ENCODE assay signal across 12 mouse cellular contexts in the genomic region with DNA sequence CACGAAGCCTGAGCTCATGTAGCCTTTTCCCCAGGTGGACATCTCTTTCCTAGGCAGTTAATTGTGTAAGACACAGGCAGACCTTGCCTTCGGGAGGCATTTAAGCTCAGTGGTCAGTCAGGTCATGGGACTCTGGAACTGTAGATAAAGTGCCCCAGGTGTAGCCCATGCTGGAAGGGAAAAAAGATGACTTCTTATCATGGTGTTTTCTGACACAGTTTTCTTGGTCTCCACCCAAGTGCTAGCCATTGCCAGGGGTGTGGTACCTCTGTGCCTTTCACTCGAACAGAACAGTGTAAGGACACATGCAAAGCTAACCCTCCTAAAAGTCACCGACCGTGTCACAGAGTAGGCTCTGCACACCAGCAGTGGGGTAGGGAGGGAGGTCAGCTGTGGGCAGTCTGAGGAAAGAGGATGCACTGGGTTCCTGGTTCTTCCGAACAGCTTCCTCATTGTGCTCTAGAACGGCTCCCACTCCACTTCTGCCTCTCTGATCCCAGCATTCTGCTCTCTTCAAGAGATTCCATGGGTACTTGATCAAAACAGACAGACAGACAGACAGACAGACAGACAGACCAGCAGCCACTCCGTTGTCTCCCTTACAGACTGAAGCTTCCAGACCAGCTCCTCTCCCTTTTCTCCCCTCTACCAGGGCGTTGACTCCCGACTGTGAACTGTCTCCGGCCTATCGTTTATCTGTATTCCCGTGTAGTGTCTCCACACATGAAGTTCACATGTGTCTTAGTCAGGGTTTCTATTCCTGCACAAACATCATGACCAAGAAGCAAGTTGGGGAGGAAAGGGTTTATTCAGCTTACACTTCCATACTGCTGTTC. TPM values are rescaled to one million over a fixed set of nuclear protein-coding genes. Genes with fewer than 3 reads are reported as not detected.
DNase-seq lines count a peak whose midpoint lies in the region; ATAC-seq and TF ChIP-seq lines count a peak whose summit lies in the region.
"Had no signal": no experiment of that assay in that cellular context is flagged by ENCODE, and none has a peak within 500 bp of the region (broad histone marks: within the 10 kb centered on the region; RNA-seq: fewer than 3 reads in every experiment).

No protein-coding gene starts in this region.

- no peak for ATAC-seq in heart, embryonic 13.5 days (ENCODE audit: extremely low read depth, insufficient number of reproducible peaks, low FRiP score, low TSS enrichment)
- peak; percentile 19 for ATAC-seq in megakaryocyte-erythroid progenitor cell, adult 5-6 weeks (replicated peaks; ENCODE audit: low FRiP score, low TSS enrichment, poor library complexity, severe bottlenecking)
- ATAC-seq in neural tube, embryonic 15.5 days (ENCODE audit: low FRiP score), result no peak
- no peak for ATAC-seq in activated CD4-positive, CD25-positive, alpha-beta regulatory T cell, adult 4 months
- ATAC-seq: hindbrain, embryonic 16.5 days had no signal

- H3K4me1 ChIP-seq in heart, embryonic 13.5 days, result peaks cover 39% of the 10 kb centered on the region
- H3K4me1 ChIP-seq in bone marrow macrophage, adult 2 months (ENCODE audit: control insufficient read depth, insufficient read depth, low read length), result peaks cover 31% of the 10 kb centered on the region
- peaks cover 12% of the 10 kb centered on the region for H3K4me1 ChIP-seq in liver, adult 2 months (ENCODE audit: control insufficient read depth, insufficient read depth, low read length)
- peaks cover 21% of the 10 kb centered on the region for H3K4me1 ChIP-seq in neural tube, embryonic 15.5 days
- peaks cover 10% of the 10 kb centered on the region for H3K4me1 ChIP-seq in cerebellum, adult 2 months (ENCODE audit: control insufficient read depth, insufficient read depth, low read length)

- peak overlapping the region; percentile 78 for H3K4me2 ChIP-seq in heart, embryonic 13.5 days
- H3K4me2 ChIP-seq in neural tube, embryonic 15.5 days, result no peak overlapping the region

- no peaks in the 10 kb centered on the region for H3K9me3 ChIP-seq in heart, embryonic 13.5 days
- no peaks in the 10 kb centered on the region for H3K9me3 ChIP-seq in neural tube, embryonic 15.5 days (replicated peaks)

- DNase-seq in heart, postnatal 4 days, result no peak
- peak; percentile 25 for DNase-seq in liver, adult 2 months (ENCODE audit: extremely low read depth, low read depth, low spot score)
- no peak for DNase-seq in cerebellum, adult 2 months
- DNase-seq: kidney, adult 9 months; right cerebral cortex, postnatal 14 days; thymus, postnatal 25 days had no signal

- no peak for TF ChIP-seq CTCF in bone marrow macrophage, adult 2 months (IDR thresholded peaks at IDR 0.05; ENCODE audit: low read depth, low read length)
- TF ChIP-seq CTCF in liver, adult 2 months (IDR thresholded peaks at IDR 0.05; ENCODE audit: low read depth, low read length), result no peak
- TF ChIP-seq CTCF in cerebellum, adult 2 months (IDR thresholded peaks at IDR 0.05; ENCODE audit: borderline replicate concordance, insufficient read depth, low read depth, low read length), result no peak

- WGBS in heart, embryonic 13.5 days, result 80% methylated on average over 13 of the region's 13 CpGs
- WGBS in liver, adult 2 months, result 85% methylated on average over 13 of the region's 13 CpGs
- WGBS in neural tube, embryonic 15.5 days, result 95% methylated on average over 13 of the region's 13 CpGs
- 90% methylated on average over 13 of the region's 13 CpGs for WGBS in cerebellum, adult 2 months

- H3K27me3 ChIP-seq in heart, embryonic 13.5 days (replicated peaks), result no peaks in the 10 kb centered on the region
- H3K27me3 ChIP-seq in liver, adult 2 months (ENCODE audit: control insufficient read depth, insufficient read depth, low read length), result no peaks in the 10 kb centered on the region
- H3K27me3 ChIP-seq in neural tube, embryonic 15.5 days (replicated peaks), result no peaks in the 10 kb centered on the region
- no peaks in the 10 kb centered on the region for H3K27me3 ChIP-seq in cerebellum, adult 2 months (ENCODE audit: control insufficient read depth, insufficient read depth, low read length)

- H3K36me3 ChIP-seq in heart, embryonic 13.5 days, result peaks cover 69% of the 10 kb centered on the region
- peaks cover 39% of the 10 kb centered on the region for H3K36me3 ChIP-seq in liver, adult 2 months (ENCODE audit: control insufficient read depth, insufficient read depth, low read length)
- peaks cover 22% of the 10 kb centered on the region for H3K36me3 ChIP-seq in neural tube, embryonic 15.5 days

- peak overlapping the region; percentile 81 for H3K4me3 ChIP-seq in heart, embryonic 13.5 days
- H3K4me3 ChIP-seq in bone marrow macrophage, adult 2 months (ENCODE audit: insufficient read depth, low read length), result no peak overlapping the region
- H3K4me3 ChIP-seq in liver, adult 2 months (ENCODE audit: insufficient read depth, low read depth, low read length), result no peak overlapping the region
- no peak overlapping the region for H3K4me3 ChIP-seq in neural tube, embryonic 15.5 days (replicated peaks)
- H3K4me3 ChIP-seq in cerebellum, adult 2 months (replicated peaks; ENCODE audit: insufficient read depth, low read depth, low read length), result no peak overlapping the region

- H3K27ac ChIP-seq in heart, embryonic 13.5 days (replicated peaks), result 0 out of 2 replicates have a peak overlapping the region, but pooled peaks have one; percentile 2
- H3K27ac ChIP-seq in bone marrow macrophage, adult 2 months (ENCODE audit: insufficient read depth, low read depth, low read length), result peak overlapping the region; percentile 25; the same call in 1 of the 2 replicates
- no peak overlapping the region for H3K27ac ChIP-seq in liver, adult 2 months (replicated peaks; ENCODE audit: insufficient read depth, low read depth, low read length)
- no peak overlapping the region for H3K27ac ChIP-seq in neural tube, embryonic 15.5 days (replicated peaks)
- H3K27ac ChIP-seq in cerebellum, adult 2 months (ENCODE audit: insufficient read depth, low read length), result no peak overlapping the region

- peaks cover 6% of the 10 kb centered on the region; the same call in 1 of the 2 replicates for H3K79me2 ChIP-seq in liver, adult 2 months (ENCODE audit: control insufficient read depth, insufficient read depth, low read length)

- TF ChIP-seq POLR2A in bone marrow macrophage, adult 2 months (IDR thresholded peaks at IDR 0.05; ENCODE audit: borderline replicate concordance, low read depth, low read length), result no peak
- no peak for TF ChIP-seq POLR2A in liver, adult 2 months (IDR thresholded peaks at IDR 0.05; ENCODE audit: extremely low read depth, insufficient read depth, low read length)
- TF ChIP-seq POLR2A in cerebellum, adult 2 months (IDR thresholded peaks at IDR 0.05; ENCODE audit: borderline replicate concordance, insufficient read depth, low read length), result no peak

- H3K9ac ChIP-seq in heart, embryonic 13.5 days, result peak overlapping the region; percentile 90; the same call in 1 of the 2 replicates
- no peak overlapping the region for H3K9ac ChIP-seq in liver, adult 2 months (ENCODE audit: low read depth, low read length)
- no peak overlapping the region for H3K9ac ChIP-seq in neural tube, embryonic 15.5 days (replicated peaks)

RNA-seq across cellular contexts. Expression of a gene that starts 2.9 kb away (rescaled TPM):
- polyA plus RNA-seq in heart, embryonic 13.5 days (2015; fragmentation: Nextera tagmentation; extraction: Ambion mirVana), result 189 and 250 TPM in 2 replicates
- total RNA-seq in heart, postnatal 4 days (2021), result 100 to 1,000 TPM; 181 to 184 TPM
- polyA plus RNA-seq in bone marrow macrophage, adult 2 months (2012; ENCODE audit: insufficient read depth, insufficient read length, missing spikeins), result 155 and 161 TPM in 2 replicates
- 149 and 153 TPM in 2 replicates for total RNA-seq in liver, adult 2 months (2014; rRNA removed)
- polyA plus RNA-seq in liver, adult 2 months (2012; rRNA removed), result 201 and 244 TPM in 2 replicates
- 458 and 522 TPM in 2 replicates for total RNA-seq in megakaryocyte-erythroid progenitor cell, adult 5-6 weeks (2014; fragmentation: Nextera tagmentation)
- 216 and 226 TPM in 2 replicates for total RNA-seq in megakaryocyte-erythroid progenitor cell, adult 5-6 weeks (2017)
- polyA plus RNA-seq in neural tube, embryonic 15.5 days (2015; fragmentation: Nextera tagmentation; extraction: Ambion mirVana), result 142 and 155 TPM in 2 replicates
- polyA plus RNA-seq in activated CD4-positive, CD25-positive, alpha-beta regulatory T cell, adult 4 months (2017; shearing (Covaris generic)), result 100 to 1,000 TPM; 173 to 200 TPM
- 61.7 and 62.7 TPM in 2 replicates for polyA plus RNA-seq in cerebellum, adult 2 months (2012; rRNA removed)

RNA-seq across cellular contexts. Expression of a gene that starts 18.2 kb away (rescaled TPM):
- 47.4 and 52.5 TPM in 2 replicates for polyA plus RNA-seq in heart, embryonic 13.5 days (2015; fragmentation: Nextera tagmentation; extraction: Ambion mirVana)
- total RNA-seq in heart, postnatal 4 days (2021), result 10 to 100 TPM; 33.7 to 35.6 TPM
- polyA plus RNA-seq in bone marrow macrophage, adult 2 months (2012; ENCODE audit: insufficient read depth, insufficient read length, missing spikeins), result 42.0 and 47.1 TPM in 2 replicates
- total RNA-seq in liver, adult 2 months (2014; rRNA removed), result 28.9 and 35.5 TPM in 2 replicates
- 33.4 and 34.2 TPM in 2 replicates for polyA plus RNA-seq in liver, adult 2 months (2012; rRNA removed)
- 71.9 and 77.4 TPM in 2 replicates for total RNA-seq in megakaryocyte-erythroid progenitor cell, adult 5-6 weeks (2014; fragmentation: Nextera tagmentation)
- total RNA-seq in megakaryocyte-erythroid progenitor cell, adult 5-6 weeks (2017), result 139 and 140 TPM in 2 replicates
- polyA plus RNA-seq in neural tube, embryonic 15.5 days (2015; fragmentation: Nextera tagmentation; extraction: Ambion mirVana), result 50.3 and 60.1 TPM in 2 replicates
- 10 to 100 TPM; 70.4 to 94.2 TPM for polyA plus RNA-seq in activated CD4-positive, CD25-positive, alpha-beta regulatory T cell, adult 4 months (2017; shearing (Covaris generic))
- polyA plus RNA-seq in cerebellum, adult 2 months (2012; rRNA removed), result 55.1 and 57.4 TPM in 2 replicates

Comparison
In these comparisons a context has a peak if more than half of its experiments do, and no peak if none do; other contexts are left out.
1. H3K27ac ChIP-seq: peak in heart, embryonic 13.5 days (single experiment) and bone marrow macrophage, adult 2 months (single experiment); none in liver, adult 2 months (single experiment), neural tube, embryonic 15.5 days (single experiment) and cerebellum, adult 2 months (single experiment).